Mouse (Mus musculus) embryonic facial prominence, embryonic 12.5 days (tissue): ENCODE results near the gene Ubqln1. TPM values are rescaled to one million over a fixed set of nuclear protein-coding genes. Genes with fewer than 3 reads are reported as not detected.

Experiments used
- polyA plus RNA-seq: library from polyadenylated mRNA; unstranded; fragments of >200 nt; fragmentation: Nextera tagmentation; extraction: Ambion mirVana; gene quantifications from 2 replicates; pipeline ENCODE4 v1.2.1, GENCODE M21; 2016

The Ubqln1 gene
- polyA plus RNA-seq, 1 experiment from 2014 or later: 132 TPM

Other genes with a start within 250 kb of the Ubqln1 start
- gene Klhl3, start 102.1 kb downstream of the Ubqln1 start, polyA plus RNA-seq: 2.9 and 3.1 TPM in 2 replicates
- 47.1 and 47.4 TPM in 2 replicates for gene Hnrnpa0, start 87.1 kb downstream of the Ubqln1 start, polyA plus RNA-seq
- gene Idnk, start 58.0 kb downstream of the Ubqln1 start, polyA plus RNA-seq: 45.1 and 46.3 TPM in 2 replicates
- gene Gkap1, start 60.0 kb upstream of the Ubqln1 start, polyA plus RNA-seq: 32.4 and 33.3 TPM in 2 replicates
- gene Kif27, start 143.5 kb upstream of the Ubqln1 start, polyA plus RNA-seq: 0.90 and 1.2 TPM in 2 replicates
- 23.7 and 24.3 TPM in 2 replicates for gene 2210016F16Rik, start 169.6 kb upstream of the Ubqln1 start, polyA plus RNA-seq
- gene Rmi1, start 186.6 kb upstream of the Ubqln1 start, polyA plus RNA-seq: 29.5 and 31.4 TPM in 2 replicates
- 1,844 and 1,972 TPM in 2 replicates for gene Hnrnpk, start 187.7 kb upstream of the Ubqln1 start, polyA plus RNA-seq